Mouse (Mus musculus): ENCODE data around the gene Smad3. TPM values are rescaled to one million over a fixed set of nuclear protein-coding genes. Genes with fewer than 3 reads are reported as not detected.

Gene Smad3
- total RNA-seq (2014; fragmentation: Nextera tagmentation): 14.1 and 19.7 TPM in 2 replicates
- 11.9 and 15.9 TPM in 2 replicates for total RNA-seq (2017)

DNA sequence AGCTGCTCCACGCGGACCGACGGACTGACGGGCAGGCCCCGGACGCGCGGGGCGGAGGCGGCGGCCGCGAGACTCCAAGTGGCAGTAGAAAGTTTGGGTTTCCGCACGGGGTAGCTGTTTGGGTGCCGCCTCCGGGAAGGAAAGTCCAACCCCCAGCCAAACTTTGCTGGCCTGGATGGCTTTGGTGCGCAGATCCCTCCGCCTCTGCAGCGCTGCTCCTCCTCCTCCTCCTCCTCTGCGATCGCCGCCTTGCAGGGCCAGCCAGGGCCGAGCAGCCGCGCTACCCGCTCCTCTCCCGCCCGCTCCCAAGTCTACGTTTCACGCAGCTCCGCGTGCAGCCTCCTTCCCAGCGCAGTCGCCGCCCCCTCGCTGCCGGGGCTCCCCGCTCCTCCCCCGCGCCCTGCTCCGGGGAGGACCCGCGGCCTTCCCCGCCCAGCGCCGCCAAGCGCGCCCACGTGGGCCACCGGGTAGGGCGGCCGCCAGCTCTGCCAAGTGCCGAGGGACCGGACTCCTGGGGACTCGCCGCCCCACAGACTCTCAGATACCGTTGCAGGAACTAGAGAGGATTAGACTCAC, at the start of gene Smad3:
Smad3 (minus strand) TSS at position 130 of the 576 bp plus-strand sequence.
- peak; percentile 76 for ATAC-seq (replicated peaks; ENCODE audit: low FRiP score, low TSS enrichment, poor library complexity, severe bottlenecking)

GRCm38 (mm10) chr9:63804847-63805246, 47.1 kb upstream of the Smad3 start:
- ATAC-seq (replicated peaks; ENCODE audit: low FRiP score, low TSS enrichment, poor library complexity, severe bottlenecking): no peak

GRCm38 (mm10) chr9:63803181-63803591, 45.4 kb upstream of the Smad3 start:
- no peak for ATAC-seq (replicated peaks; ENCODE audit: low FRiP score, low TSS enrichment, poor library complexity, severe bottlenecking)

DNA sequence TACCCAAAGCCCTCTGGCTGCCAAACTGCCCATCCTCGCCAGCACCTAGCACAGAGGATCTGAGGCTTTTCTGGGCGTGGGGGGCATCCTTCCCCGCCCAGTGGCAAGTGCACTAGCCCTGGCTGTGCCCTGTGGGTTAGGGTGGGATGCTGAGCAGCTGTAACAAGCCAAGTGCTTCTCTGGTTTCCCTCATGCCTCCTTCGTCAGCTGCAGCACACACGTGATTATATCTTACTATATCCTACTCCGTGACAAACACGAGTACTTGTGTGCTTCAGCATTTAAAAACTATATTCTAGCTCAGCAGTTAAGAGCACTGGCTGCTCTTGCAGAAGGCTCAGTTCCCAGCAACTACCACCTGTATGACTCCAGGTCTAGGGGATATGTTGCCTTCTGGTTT, 44.7 kb upstream of the Smad3 start:
- no peak for ATAC-seq (replicated peaks; ENCODE audit: low FRiP score, low TSS enrichment, poor library complexity, severe bottlenecking)

DNA sequence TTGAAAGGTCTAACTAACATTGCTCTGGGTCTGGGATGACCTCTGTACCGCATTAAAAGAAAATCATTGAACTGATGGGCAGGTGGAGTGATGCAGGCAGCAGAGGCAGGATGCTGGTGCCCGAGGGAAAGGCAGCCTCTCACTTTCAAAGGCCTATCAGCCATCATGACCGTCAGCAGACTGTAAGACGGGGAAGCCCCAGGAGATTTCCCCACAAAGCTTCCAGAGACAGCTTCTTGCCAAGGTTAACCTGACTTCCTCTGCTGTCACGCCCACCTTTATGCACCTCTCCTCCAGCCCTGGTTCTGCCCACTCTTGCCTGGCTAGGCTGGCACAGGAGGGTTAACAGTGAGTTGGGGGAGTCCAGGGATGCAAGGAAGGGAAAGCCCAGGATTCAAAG, 44.3 kb upstream of the Smad3 start:
- no peak for ATAC-seq (replicated peaks; ENCODE audit: low FRiP score, low TSS enrichment, poor library complexity, severe bottlenecking)

GRCm38 (mm10) chr9:63796429-63796828, 38.6 kb upstream of the Smad3 start:
- no peak for ATAC-seq (replicated peaks; ENCODE audit: low FRiP score, low TSS enrichment, poor library complexity, severe bottlenecking)

DNA sequence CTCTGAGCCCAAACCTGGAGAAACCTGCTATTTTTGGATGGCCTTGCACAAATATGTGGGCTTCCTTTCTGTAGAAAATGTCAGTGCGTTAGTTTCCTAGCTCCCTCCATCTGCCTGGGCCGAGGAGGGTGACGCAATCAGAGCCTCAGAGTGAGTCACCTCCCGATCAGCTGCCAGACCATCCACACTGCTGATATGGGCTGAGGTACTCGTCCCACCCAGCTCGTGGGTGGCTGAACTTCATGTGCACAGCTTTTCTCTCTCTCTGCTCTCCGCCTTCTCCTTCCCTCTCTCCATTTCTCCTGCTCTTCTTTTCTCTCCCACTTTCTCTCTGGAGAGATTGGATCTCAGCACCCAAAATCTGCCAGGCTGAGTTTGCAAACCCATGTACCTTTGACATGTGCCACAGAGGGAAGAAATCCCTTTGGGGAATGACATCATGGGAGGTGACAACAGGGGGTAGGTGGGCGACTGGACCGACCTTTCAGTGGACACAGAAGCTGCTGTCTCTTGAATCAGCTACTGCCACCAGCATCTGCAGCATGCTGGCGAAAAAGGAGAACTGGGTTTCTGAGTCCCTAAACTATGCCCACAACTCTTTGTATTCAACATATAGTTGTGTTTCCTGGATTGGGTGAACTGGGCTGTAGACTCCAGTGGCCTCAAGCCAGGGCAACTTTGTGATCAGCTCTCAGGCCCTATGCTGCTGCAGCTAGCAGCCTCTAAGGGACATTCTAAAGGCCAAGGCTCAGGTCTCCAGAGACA, 36.1 kb upstream of the Smad3 start:
- ATAC-seq (replicated peaks; ENCODE audit: low FRiP score, low TSS enrichment, poor library complexity, severe bottlenecking): no peak

GRCm38 (mm10) chr9:63791716-63792115, 33.9 kb upstream of the Smad3 start:
- ATAC-seq (replicated peaks; ENCODE audit: low FRiP score, low TSS enrichment, poor library complexity, severe bottlenecking): no peak

- ATAC-seq (replicated peaks; ENCODE audit: low FRiP score, low TSS enrichment, poor library complexity, severe bottlenecking): no peak
Observed at GRCm38 (mm10) chr9:63791275-63791674, 33.5 kb upstream of the Smad3 start.

DNA sequence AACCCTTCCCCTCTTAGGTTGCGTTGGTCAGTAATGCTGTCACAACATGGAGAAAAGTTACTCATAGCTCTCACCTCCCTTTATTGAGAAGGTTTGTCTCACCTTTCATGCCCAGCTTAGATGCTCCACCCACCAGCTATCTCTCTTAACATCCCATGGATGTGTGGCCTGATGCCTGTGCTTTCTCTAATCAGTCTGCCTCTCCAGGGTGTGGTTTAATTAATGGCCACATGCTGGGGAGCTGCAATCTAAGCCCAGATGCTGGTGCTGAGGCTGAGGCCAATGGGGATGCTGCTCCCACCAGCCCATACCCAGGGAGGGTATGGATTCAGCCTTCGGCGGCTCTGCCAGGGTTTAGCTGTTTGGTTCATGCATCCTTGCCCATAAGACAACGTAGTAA, 32.4 kb upstream of the Smad3 start:
- no peak for ATAC-seq (replicated peaks; ENCODE audit: low FRiP score, low TSS enrichment, poor library complexity, severe bottlenecking)

DNA sequence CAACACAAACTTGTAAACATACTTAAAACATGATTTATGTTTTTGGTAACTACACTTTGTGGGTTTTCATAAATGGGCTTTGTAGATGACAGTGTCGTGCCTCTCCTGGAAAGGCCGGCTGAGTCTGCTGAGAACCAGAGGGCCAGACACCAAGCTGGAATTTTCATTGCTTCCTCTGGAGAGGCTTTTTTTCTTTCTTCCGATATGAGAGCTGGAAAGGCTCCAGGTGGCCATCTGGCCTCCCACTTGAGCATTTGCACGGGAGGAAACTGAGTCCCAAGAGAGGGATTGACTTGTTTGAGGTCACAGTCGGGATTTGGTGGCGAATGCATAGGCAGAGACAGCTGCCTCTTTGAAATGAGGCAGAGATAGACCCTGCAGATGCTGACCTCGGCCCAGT, 31.6 kb upstream of the Smad3 start:
- ATAC-seq (replicated peaks; ENCODE audit: low FRiP score, low TSS enrichment, poor library complexity, severe bottlenecking): no peak

DNA sequence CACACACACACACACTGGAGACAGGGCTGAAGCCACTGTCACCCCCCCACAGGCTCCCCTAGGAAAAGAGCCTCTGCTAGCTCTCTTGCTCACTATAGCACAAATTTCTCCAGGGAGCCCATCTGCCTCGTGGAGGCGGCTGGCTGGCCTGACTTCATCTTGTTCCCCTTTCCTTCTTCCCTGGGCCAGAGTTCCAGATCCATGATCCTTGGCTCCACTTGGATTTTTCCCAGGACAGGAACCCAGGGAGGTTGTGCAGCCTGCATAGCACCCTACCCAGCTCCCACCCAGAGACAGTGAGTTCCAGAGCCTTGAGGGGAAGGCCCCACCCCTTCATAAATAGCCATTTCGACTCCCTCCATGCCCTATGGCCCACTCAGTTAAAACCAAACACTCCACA, 29.8 kb upstream of the Smad3 start:
- no peak for ATAC-seq (replicated peaks; ENCODE audit: low FRiP score, low TSS enrichment, poor library complexity, severe bottlenecking)

GRCm38 (mm10) chr9:63787086-63787485, 29.3 kb upstream of the Smad3 start:
- ATAC-seq (replicated peaks; ENCODE audit: low FRiP score, low TSS enrichment, poor library complexity, severe bottlenecking): no peak

- ATAC-seq (replicated peaks; ENCODE audit: low FRiP score, low TSS enrichment, poor library complexity, severe bottlenecking): no peak
Observed at GRCm38 (mm10) chr9:63786026-63786670, 28.4 kb upstream of the Smad3 start.

- ATAC-seq (replicated peaks; ENCODE audit: low FRiP score, low TSS enrichment, poor library complexity, severe bottlenecking): peak; percentile 69
Observed at GRCm38 (mm10) chr9:63785492-63785891, 27.7 kb upstream of the Smad3 start.

- no peak for ATAC-seq (replicated peaks; ENCODE audit: low FRiP score, low TSS enrichment, poor library complexity, severe bottlenecking)
Observed at GRCm38 (mm10) chr9:63784597-63784996, 26.8 kb upstream of the Smad3 start.

DNA sequence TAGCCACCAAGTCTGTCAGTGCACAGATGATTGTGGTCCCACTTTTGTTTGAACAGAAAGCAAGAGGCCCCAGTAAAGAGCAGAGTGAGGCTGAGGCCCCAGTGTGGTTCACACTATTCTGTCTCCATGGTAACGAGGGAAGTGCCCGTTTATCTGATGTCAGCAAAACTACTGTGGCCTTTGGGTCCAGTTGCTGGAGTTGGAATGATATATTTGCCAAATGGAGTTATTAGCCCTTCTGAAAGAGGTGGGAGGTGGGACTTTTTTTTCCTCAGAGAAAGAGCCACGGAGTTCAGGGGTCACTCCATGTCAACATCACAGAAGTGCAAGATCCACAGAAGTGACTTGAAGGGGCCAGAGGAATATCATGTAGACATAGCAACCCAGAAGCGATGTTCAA, 24.9 kb upstream of the Smad3 start:
- ATAC-seq (replicated peaks; ENCODE audit: low FRiP score, low TSS enrichment, poor library complexity, severe bottlenecking): no peak; the same call in 1 of the 2 replicates

GRCm38 (mm10) chr9:63781714-63782464, 24.1 kb upstream of the Smad3 start:
- ATAC-seq (replicated peaks; ENCODE audit: low FRiP score, low TSS enrichment, poor library complexity, severe bottlenecking): no peak

DNA sequence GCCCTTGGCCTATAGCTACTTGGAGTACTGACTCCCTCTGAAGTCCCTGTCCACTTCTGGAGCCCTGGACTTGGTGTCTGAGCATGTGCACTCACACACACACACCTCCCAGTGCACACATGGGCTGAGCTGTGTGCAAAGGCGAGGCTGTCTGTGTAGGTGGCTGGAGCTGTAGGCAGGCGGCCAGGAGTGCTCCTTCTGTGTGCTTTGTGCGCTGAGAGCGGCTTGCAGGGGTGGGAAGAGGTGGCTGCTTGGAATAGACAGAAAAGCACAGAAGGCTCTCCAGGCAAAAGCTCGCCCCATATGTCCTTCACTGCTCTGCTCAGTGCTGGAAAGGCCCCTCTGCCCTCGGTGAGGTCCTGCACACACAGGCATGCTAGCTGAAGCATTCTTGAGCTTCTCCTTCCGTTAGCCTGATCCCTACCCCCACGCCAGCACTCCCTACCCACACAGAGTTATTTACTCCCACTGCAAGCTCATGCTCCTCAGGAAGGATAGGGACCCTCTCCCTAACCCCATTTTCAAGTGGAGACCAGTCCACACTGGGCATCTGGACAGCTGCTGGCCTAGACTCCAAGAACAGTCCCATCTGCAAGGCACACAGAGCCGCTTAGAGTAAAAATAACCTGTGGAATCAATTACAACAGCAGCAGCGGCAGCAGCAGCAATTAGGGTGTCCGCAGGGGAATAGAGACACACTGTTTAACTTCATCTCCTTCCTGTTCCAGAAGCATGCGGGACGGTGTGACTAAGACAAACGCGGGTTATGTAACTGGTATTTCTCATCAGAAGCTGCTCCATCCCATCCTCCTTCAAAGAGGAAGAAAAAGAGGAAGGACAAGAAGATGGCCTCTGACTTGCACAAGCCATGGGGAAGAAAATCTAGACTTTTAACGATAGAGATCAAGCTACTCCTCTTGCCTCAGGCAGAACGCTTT, 22.4 kb upstream of the Smad3 start:
- no peak for ATAC-seq (replicated peaks; ENCODE audit: low FRiP score, low TSS enrichment, poor library complexity, severe bottlenecking)
